Mouse (Mus musculus) thymus, adult 18-20 months (tissue): ENCODE measurements around the gene Cnih4.
A peak's percentile ranks its signal among the peaks of the same experiment; 100 is the strongest.

Experiments
- DNase-seq, 2 experiments: peaks; one replicate each; pipeline ENCODE4 v3.0.0; 2022; ENCODE audit warnings: mixed read lengths in 2 of 2

Gene Cnih4

DNA sequence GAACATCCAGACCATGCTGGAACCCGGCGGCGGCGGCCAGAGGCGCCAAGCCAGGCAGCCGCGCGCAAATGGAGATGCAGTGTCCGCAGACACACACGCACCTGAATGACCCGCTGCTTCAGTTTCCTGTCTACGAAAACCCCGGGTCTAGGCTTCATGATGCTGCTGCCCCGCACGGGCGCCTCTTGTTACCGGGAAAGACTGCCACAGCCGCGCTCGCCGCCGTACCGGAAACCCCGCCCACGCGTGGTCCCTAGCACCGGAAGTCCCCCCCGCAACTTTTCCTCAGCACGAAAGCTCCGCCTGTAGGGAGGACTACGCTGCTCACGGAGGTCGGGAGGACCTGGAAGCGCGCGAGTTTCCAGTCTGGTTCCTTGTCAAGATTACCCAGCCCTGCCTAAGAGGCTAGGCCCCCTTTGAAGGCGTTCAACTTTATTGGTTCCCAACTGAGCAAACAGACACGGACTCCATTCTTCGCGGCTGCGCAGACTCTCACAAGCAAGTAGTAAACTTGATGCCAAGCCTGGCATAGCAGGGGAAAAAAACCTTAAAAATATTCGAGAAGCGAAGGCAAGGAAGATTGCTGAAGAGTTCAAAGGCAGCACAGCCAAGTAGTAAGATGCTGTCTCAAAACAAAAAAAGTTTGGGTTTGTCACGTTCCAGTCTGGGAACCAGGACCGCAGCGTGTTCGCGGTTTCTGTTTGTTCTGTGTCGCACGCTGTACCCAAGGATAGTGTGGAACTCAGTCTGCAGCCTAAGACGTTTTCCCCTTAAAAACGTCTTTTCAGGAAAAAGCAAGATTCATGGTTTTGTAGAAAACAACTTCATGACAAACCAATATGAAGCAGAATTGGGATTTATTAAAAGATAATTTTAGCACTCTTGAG, at the start of gene Cnih4, which contains the start of gene Nvl:
Gene Cnih4, plus strand, starts transcription at position 744 of the 887 bp plus-strand sequence.
Gene Nvl, minus strand, starts transcription at position 255 of the 887 bp plus-strand sequence.
- peak; percentile 81 to 84 for DNase-seq

DNA sequence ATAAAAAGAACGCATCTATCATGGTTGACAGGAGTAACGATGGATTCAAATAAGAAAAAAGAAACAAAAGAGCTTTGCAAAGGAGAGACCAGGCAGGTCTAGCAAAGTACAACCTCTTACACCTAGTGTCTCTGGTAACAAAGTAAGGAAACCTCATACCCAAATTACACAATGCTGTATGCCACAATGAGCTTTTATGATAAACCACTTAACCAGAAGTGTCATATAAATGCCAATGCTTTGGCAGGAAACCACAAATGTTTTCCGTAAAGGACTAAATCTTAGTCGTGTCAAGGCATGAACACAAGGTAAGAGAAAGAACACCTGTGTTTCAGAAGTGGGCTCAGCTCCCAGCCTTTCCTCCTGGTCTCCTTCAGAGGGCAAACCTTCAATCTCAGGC, 27.4 kb upstream of the Cnih4 start:
- no peak for DNase-seq

- no peak for DNase-seq
These were observed 20.3 kb upstream of the Cnih4 start for GRCm38 (mm10) chr1:181124145-181124544.

DNA sequence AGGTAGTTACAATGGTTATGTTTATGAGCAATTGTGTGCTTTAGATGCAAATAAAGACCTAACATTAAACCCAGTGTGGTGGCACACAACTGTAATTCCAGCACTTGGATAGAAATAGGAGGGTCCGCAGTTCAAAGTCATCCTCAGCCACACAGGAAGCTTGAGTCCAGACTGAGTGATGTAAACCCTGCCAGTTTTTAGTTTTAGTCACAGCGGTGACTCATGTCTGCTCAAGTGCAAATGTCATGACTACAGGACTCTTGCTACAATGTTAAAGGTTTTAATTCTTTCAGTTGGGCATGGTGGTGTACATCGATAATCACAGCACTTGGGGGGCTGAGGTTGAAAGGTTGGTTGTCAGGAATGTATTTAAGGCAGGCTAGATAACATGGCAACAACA, 18.6 kb upstream of the Cnih4 start:
- no peak for DNase-seq

DNA sequence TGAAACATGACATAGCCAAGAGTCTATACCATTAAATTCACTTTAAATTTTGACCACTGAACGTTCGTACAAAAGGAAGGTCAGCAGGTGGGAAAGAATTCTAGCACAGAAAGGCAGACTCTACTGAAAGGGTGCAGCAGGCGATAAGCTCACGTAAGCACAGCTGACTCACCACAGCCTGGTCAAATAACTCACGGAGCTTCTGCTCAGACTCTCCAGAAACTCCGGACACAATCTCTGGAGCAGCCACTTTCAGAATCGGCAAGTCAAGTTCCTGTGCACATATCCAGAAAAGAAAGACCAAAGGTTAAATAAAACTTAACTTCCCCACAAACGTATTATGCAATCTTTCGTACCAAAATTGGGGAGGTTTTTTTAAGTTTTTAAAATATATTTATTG, 17.7 kb upstream of the Cnih4 start:
- no peak for DNase-seq

DNA sequence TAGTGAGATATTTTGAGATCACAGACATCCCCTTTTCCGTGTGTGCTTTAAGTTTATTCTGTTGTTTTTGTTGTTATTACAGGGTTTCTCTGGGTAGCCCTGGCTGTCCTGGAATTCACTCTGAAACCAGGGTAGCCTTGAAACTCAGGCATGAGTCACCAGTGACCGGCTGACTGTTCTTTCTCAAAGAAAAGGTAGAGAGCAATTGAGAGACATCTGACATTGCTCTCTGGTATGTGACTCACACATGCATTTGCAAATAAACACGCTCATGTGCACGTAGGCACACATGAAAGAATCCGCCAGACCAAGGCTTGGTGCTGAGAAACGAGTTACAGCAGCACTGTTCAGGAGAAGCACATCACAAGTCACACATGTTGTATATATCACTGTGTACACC, 12.6 kb upstream of the Cnih4 start:
- no peak for DNase-seq

- no peak for DNase-seq
These were observed 5.8 kb upstream of the Cnih4 start for GRCm38 (mm10) chr1:181138730-181139129.

DNA sequence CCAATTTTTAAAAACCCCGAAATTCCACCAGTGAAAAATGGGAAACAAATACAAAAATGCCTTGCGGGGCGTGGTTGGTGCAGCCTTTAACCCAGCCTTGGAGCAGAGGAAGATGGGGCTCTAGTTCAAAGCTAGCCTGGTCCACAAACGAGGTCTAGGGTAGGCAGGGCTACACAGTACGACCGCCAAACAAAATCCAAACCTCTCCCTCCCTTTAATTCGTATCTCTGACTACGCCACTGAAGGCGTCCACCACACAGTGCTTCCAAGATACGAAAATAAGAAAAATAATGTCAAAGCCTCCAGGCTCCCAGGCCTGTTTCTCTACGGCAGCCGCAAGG, 914 bp upstream of the Cnih4 start:
- DNase-seq, result no peak

DNA sequence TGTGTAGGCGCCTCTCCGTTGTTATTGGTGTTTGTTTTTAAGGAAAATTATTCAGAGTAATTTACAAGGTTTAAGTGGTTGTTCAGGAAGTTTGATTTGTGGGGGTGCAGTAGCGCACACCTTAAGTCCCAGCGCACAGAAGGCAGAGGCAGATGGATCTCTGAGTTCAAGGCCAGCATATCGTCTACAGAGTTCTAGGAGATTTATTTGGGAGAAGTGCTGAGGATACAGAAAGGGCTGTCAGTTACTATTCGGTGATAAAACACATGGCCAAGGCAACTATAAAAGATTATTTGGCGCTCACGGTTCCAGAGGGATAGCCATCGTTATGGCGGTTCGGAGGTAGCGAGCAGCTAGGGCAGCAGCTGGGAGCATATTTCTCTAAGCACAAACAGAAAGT, 473 bp downstream of the Cnih4 start:
- DNase-seq, result no peak

GRCm38 (mm10) chr1:181146187-181146586, 1.7 kb downstream of the Cnih4 start:
- DNase-seq, result no peak

DNA sequence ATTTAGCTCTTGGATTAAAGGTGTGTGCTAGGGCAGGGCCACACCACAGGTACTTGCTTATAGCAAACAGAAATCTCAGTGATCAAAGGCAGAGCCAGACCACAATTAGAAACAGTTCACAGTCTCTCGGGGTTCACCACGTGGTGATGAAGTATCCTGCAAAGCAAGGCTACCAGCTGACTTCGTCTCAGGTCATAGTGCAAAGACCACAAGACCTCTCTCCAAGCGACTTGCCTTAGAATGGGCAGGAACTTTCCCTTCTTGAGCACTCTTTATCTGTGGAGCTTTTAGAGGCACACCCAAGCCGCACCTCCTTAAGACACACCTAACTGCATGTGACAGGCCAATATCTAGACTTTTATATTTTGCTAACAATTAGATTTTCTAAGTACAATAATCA, 4.0 kb downstream of the Cnih4 start:
- DNase-seq, result no peak

DNA sequence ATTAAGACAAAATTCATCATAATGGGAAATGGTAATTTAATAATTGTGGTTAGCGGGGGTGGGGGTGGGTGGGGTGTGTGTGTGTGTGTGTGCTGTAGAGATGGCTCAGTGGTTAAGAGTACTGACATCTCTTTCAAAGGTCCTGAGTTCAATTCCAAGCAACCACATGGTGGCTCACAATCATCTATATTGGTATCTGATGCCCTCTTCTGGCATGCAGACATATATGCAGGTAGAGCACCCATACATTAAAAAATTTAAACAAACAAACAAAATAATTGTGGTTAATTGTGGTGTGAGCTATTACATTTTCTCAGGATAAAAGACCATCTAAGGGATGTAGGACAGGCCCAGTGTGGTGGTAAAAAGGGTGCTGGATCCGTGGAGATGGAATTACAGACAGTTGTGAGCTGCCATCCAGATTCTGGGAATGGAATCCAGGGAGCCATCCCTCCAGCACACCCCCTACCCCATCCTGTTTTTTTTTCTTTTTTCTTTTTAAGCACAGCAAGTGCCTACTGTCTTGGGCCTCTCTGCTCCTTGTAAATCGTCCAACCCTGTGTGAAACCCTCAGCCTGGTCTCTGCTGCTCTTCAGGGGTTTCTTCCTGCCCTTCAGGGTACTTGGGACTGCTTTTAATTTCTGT, 5.0 kb downstream of the Cnih4 start:
- no peak for DNase-seq

- DNase-seq, result no peak
These were observed 5.9 kb downstream of the Cnih4 start for GRCm38 (mm10) chr1:181150431-181150826.

DNA sequence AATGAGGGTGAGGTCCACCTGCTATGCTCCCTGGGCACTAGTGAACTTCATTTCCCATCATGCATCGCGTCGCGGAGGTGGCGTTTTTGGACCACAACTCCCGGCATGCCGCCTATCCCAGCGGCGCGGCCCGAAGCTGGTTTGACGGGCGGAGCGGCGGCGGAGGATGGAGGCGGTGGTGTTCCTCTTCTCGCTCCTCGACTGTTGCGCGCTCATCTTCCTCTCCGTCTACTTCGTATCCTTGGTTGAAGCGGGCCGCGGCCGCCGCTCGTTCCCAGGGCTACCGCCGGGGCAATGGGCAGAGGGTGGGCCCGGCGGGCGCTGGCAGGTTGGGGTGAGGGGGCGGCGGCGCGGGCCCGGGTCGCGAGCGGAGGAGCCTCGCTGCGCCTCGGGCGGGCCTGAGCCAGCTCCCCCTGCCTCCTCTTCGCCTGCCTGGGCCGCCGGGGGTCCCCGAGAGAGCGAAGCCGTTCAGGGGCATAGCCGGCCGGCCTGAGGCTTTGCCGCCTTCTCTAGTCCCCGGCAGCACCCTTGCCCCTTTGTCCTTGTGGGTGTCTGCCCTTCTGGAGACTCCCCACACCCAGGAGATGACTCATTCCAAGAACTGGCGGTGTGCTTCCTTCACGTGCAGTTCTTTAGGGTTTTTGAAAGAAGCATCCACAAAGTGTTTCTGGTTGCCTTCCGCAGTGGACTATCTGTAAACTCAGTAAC, 6.5 kb downstream of the Cnih4 start:
- DNase-seq, result peak; percentile 85 to 87

- no peak for DNase-seq
These were observed 7.0 kb downstream of the Cnih4 start for GRCm38 (mm10) chr1:181151541-181151940.

- DNase-seq, result no peak
These were observed 23.3 kb downstream of the Cnih4 start for GRCm38 (mm10) chr1:181167816-181168215.

DNA sequence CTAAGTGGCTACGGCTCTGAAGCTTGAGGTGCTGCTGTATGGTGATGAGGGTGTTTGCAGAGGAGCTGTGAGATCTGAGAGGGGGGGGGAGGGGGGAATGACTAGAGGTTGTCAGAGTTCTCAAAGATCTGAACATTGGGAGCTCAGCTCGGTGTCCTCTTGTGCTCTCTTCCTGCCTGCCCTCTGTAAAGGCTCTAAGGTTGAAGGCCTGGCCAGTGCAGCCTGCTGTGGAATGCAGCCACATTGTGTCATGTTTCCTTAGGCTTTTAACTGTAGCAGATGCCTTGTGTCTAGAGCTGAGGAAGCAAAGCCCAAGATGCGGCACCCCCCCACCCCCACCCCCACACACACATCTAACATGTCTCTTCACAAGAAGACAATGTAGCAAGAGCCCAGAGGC, 23.9 kb downstream of the Cnih4 start:
- no peak for DNase-seq

GRCm38 (mm10) chr1:181170210-181170609, 25.7 kb downstream of the Cnih4 start:
- no peak for DNase-seq

GRCm38 (mm10) chr1:181188925-181189324, 44.4 kb downstream of the Cnih4 start:
- no peak for DNase-seq

DNA sequence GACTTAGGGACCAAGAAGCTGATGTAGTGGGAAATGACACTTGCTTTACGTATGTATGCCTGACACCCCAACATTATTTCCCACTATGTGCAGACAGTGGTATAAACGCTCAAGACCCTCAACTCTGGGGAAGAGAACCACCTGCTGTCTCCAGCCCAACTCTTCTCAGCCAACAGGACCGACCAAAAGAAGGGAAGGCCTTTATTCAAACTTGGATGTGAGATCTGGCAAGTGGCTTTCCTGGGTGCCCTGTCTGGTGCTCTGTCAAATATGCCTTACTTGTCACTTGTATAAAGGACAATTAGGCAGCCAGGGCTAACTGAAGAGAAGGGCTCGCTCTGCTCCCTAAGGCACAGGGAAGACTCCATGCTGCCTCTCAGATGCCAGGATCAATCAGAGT, 55.0 kb downstream of the Cnih4 start:
- no peak for DNase-seq

- no peak for DNase-seq
These were observed 65.7 kb downstream of the Cnih4 start for GRCm38 (mm10) chr1:181210147-181210546.

GRCm38 (mm10) chr1:181210601-181211402, 66.3 kb downstream of the Cnih4 start:
- DNase-seq, result peak; percentile 33 to 44

GRCm38 (mm10) chr1:181211403-181211919, 67.0 kb downstream of the Cnih4 start:
- DNase-seq, result peak; percentile 22 to 32
